Mouse (Mus musculus) testis, adult 2 months (tissue): Measurements from ENCODE around the gene Adamts6.

Experiments used
- CTCF ChIP-seq: fragments of 200-500 bp; IDR thresholded peaks from 2 replicates; pipeline ENCODE4 v1.5.1; 2012; ENCODE audit warnings: low read depth, mild to moderate bottlenecking, inconsistent platforms, low read length, moderate library complexity; ENCODE audit not compliant: control insufficient read depth, insufficient read depth, insufficient replicate concordance
- POLR2A ChIP-seq: fragments of 200-500 bp; IDR thresholded peaks from 2 replicates; pipeline ENCODE4 v1.6.1; 2012; ENCODE audit warnings: low read depth, mild to moderate bottlenecking, inconsistent platforms, low read length, moderate library complexity; ENCODE audit not compliant: control insufficient read depth

DNA sequence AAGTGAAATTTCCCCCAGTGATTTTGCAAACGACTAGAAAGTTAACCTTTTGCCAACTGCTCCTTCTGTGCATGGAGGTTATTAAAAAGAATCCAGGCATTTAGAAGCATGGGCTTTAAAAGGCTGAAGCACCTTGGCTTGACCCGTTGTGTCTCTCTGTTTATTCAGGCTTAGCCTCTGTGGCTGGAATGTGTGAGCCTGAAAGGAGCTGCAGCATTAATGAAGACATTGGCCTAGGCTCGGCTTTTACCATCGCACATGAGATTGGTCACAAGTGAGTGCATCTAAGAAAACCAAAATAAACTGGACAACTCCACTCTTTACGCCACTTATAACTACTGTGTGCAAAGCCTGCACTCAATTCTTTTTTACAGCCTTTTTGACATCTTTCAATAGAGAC lies 65.0 kb downstream of the Adamts6 start:
- TF ChIP-seq CTCF (no peak), POLR2A (no peak)
